Mouse (Mus musculus) neural tube, embryonic 12.5 days (tissue): ENCODE measurements around the gene Krtap13-1. TPM values are rescaled to one million over a fixed set of nuclear protein-coding genes. Genes with fewer than 3 reads are reported as not detected.

Source experiments
- ATAC-seq: fragments of 200-750 bp; cut with Nextera tagmentation; 2 replicates; pipeline ENCODE4 v1.8.0; 2017; ENCODE audit warnings: low read depth, mild to moderate bottlenecking, moderate TSS enrichment, moderate library complexity; ENCODE audit not compliant: low FRiP score
- H3K27ac ChIP-seq: fragments of 300-500 bp; sonication (generic); 2 replicates; pipeline ENCODE4 v1.5.1; 2016
- H3K27me3 ChIP-seq: fragments of 300-500 bp; sonication (generic); replicated peaks from 2 replicates; pipeline ENCODE4 v1.6.1; 2016; ENCODE audit warnings: mild to moderate bottlenecking
- H3K36me3 ChIP-seq: fragments of 300-500 bp; sonication (generic); 2 replicates; pipeline ENCODE4 v1.6.1; 2016; ENCODE audit warnings: mild to moderate bottlenecking
- H3K4me1 ChIP-seq: fragments of 300-500 bp; sonication (generic); 2 replicates; pipeline ENCODE4 v1.6.1; 2016
- H3K4me2 ChIP-seq: fragments of 300-500 bp; sonication (generic); replicated peaks from 2 replicates; pipeline ENCODE4 v1.6.1; 2016; ENCODE audit warnings: mild to moderate bottlenecking
- H3K4me3 ChIP-seq: fragments of 300-500 bp; sonication (generic); 2 replicates; pipeline ENCODE4 v1.5.1; 2016
- H3K9ac ChIP-seq: fragments of 300-500 bp; sonication (generic); 2 replicates; pipeline ENCODE4 v1.6.1; 2016; ENCODE audit warnings: mild to moderate bottlenecking
- H3K9me3 ChIP-seq: fragments of 300-500 bp; sonication (generic); 2 replicates; pipeline ENCODE4 v1.6.1; 2016; ENCODE audit warnings: mild to moderate bottlenecking
- WGBS: fragments of 180-500 bp; shearing (Covaris S2); methylation state at CpG from one replicate; pipeline ENCODE4 v1.1.7; 2016; 5-methylcytosine and 5-hydroxymethylcytosine counted together
- polyA plus RNA-seq: library from polyadenylated mRNA; unstranded; fragments of >200 nt; fragmentation: Nextera tagmentation; extraction: Ambion mirVana; gene quantifications from 2 replicates; pipeline ENCODE4 v1.2.1, GENCODE M21; 2016

Gene Krtap13-1
- not detected in 2 replicates for polyA plus RNA-seq

GRCm38 (mm10) chr16:88728812-88729275 lies at the start of gene Krtap13-1:
Gene Krtap13-1, plus strand, starts transcription at chr16:88728862.
- Histone ChIP-seq H3K27ac (no peak within 1 kb of the TSS), H3K36me3 (no peaks in the 10 kb centered on the region), H3K4me3 (no peak within 1 kb of the TSS), H3K4me1 (no peaks in the 10 kb centered on the region), H3K9ac (no peak within 1 kb of the TSS), H3K27me3 (no peaks in the 10 kb centered on the region), H3K4me2 (no peak within 1 kb of the TSS), H3K9me3 (no peaks in the 10 kb centered on the region)
- ATAC-seq: no peak
- 86% methylated on average over 4 of the region's 4 CpGs for WGBS

DNA sequence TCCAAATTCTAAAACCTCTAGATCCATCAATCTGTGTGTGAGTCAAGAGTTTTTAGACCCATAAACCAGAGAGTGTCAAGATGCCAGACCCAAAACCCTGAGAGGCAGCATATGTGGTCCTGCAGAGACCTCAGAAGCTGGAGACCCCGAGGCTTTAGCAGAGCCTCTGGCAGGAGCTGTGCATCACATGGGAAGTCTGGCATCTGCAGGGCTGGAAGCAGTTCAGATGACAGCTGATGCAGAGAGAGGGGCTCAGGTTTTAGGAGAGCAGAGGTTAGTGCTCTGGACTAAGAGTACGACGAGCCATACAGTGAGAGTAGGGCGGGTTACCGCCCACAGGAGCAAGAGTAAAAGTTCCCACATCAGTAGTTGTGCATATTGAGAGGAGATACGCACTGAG lies 49.6 kb upstream of the Krtap13-1 start:
- Histone ChIP-seq H3K27ac (no peak overlapping the region), H3K27me3 (no peaks in the 10 kb centered on the region), H3K36me3 (no peaks in the 10 kb centered on the region), H3K4me2 (no peak overlapping the region), H3K4me1 (no peaks in the 10 kb centered on the region), H3K4me3 (no peak overlapping the region), H3K9ac (no peak overlapping the region), H3K9me3 (no peaks in the 10 kb centered on the region)
- no peak for ATAC-seq
- 88% methylated on average over 6 of the region's 6 CpGs for WGBS

GRCm38 (mm10) chr16:88681282-88681681 lies 47.4 kb upstream of the Krtap13-1 start:
- ATAC-seq: no peak
- Histone ChIP-seq H3K36me3 (no peaks in the 10 kb centered on the region), H3K4me1 (no peaks in the 10 kb centered on the region), H3K9me3 (no peaks in the 10 kb centered on the region), H3K9ac (no peak overlapping the region), H3K27me3 (no peaks in the 10 kb centered on the region), H3K4me2 (no peak overlapping the region), H3K4me3 (no peak overlapping the region), H3K27ac (no peak overlapping the region)
- 47% methylated on average over 2 of the region's 2 CpGs for WGBS

DNA sequence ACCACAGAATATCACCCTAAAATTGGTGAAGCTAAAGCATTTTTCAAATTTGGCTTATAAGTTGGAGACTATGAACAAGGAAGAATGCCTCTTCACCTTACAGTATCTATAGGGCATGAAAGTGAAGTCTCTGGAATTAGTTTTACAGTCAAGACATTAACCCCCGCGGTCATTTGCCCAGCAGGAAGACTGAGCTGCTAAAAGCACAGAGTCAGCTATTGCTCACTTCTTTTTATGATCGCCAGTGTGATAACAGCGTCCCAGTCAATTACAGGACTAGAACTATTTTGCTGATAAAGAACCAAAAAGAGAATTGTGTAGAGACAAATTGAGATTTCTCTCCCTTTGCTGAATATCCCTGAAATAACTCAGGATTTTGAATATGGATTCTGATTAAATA lies 32.4 kb upstream of the Krtap13-1 start:
- Histone ChIP-seq H3K4me1 (no peaks in the 10 kb centered on the region), H3K27me3 (no peaks in the 10 kb centered on the region), H3K9ac (no peak overlapping the region), H3K9me3 (no peaks in the 10 kb centered on the region), H3K4me2 (no peak overlapping the region), H3K4me3 (no peak overlapping the region), H3K27ac (no peak overlapping the region), H3K36me3 (no peaks in the 10 kb centered on the region)
- ATAC-seq: no peak
- 71% methylated on average over 4 of the region's 4 CpGs for WGBS

DNA sequence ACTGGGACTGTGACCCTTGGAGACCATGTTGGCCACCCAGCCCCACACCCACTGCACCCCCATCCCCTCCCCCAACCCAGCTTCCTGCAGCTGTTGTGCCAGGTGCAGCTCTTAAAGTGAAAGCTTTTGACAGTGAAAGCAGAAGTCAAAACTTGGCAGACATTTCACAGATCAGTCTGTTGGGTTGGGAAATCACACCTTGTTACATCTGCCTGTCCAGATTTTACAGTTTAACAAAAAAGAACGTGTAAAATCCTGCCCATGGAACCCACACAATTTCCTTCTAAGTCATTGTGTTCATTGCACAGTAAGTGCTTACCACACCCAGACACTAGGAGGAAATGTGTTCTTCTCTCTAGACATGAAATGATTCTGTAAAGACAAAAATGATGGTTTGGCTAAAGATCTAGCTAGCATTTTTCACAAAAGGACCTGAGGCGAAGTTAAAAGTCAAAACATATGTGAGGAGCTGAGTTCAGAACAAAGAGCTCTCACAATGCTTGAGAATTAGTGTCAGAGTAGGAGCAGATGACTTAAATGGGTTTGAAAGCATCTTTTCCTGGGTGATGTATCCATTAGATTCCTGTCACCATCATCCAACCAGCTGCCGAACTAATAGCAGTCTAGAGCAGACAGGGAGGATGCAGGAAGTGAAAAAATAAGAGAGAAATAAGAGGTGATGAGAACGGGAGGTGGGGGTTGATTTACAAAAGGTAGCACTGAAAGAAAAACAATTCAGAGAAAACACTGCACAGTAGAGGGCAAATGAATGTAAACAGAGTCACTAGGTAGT lies 27.4 kb upstream of the Krtap13-1 start:
- ATAC-seq: no peak
- no peak overlapping the region for H3K4me3 ChIP-seq
- no peak overlapping the region for H3K4me2 ChIP-seq
- H3K27ac ChIP-seq: no peak overlapping the region
- H3K36me3 ChIP-seq: no peaks in the 10 kb centered on the region
- no peaks in the 10 kb centered on the region for H3K9me3 ChIP-seq
- no peaks in the 10 kb centered on the region for H3K4me1 ChIP-seq
- no peaks in the 10 kb centered on the region for H3K27me3 ChIP-seq
- H3K9ac ChIP-seq: no peak overlapping the region
- 70% methylated on average over 4 of the region's 4 CpGs for WGBS

DNA sequence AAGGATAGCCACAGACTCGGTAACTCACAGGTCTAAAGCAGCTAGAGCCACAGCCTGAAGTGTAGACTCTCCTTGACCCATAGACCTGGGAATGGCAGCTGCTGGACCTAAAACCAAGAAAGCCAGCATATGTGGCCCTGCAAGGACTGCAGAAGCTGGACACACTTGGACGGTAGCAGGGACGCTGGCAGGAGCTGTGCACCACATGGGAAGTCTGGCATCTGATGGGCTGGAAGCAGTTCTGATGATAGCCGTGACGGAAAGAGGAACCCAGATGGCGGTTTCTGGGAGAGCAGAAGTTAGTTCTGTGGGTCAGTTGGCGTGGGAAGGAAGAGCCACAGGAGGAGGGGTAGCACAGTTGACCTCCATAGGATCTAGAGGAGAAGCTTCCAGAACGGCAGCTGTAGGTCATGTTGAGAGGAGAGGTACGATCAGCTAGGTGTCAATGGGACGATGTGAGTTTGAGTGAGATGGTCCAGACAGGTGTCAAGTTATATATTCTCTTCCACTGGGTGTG lies 21.1 kb upstream of the Krtap13-1 start, which contains the start of gene 2310061N02Rik:
Gene 2310061N02Rik, minus strand, starts transcription at position 467 of the 517 bp plus-strand sequence.
- H3K4me2 ChIP-seq: no peak within 1 kb of the TSS
- no peak within 1 kb of the TSS for H3K4me3 ChIP-seq
- no peaks in the 10 kb centered on the region for H3K36me3 ChIP-seq
- no peaks in the 10 kb centered on the region for H3K4me1 ChIP-seq
- no peak within 1 kb of the TSS for H3K27ac ChIP-seq
- ATAC-seq: no peak
- H3K9ac ChIP-seq: no peak within 1 kb of the TSS
- no peaks in the 10 kb centered on the region for H3K27me3 ChIP-seq
- no peaks in the 10 kb centered on the region for H3K9me3 ChIP-seq
- 91% methylated on average over 10 of the region's 10 CpGs for WGBS

DNA sequence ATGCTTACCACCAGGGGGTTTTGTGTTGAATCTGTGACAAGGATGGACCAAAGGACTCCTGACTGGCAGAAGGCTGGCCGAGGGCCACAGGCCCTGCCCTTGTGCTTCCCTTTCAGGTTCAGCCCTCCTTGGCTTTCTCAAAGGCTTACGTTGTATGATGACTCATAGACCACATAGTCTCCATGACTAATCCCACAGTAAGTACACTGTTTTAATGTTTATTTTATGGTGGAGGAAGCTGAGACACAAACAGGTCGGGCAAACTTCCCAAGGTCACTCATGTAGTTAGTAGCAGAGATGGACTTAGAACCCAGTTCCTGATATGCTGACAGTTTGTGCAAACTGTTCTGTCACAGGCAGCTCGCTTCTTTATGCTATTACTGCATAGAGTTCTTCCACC lies 17.9 kb upstream of the Krtap13-1 start:
- Histone ChIP-seq H3K4me3 (no peak overlapping the region), H3K4me1 (no peaks in the 10 kb centered on the region), H3K9me3 (no peaks in the 10 kb centered on the region), H3K36me3 (no peaks in the 10 kb centered on the region), H3K27ac (no peak overlapping the region), H3K27me3 (no peaks in the 10 kb centered on the region), H3K4me2 (no peak overlapping the region), H3K9ac (no peak overlapping the region)
- 82% methylated on average over 4 of the region's 4 CpGs for WGBS
- no peak for ATAC-seq

- Histone ChIP-seq H3K9me3 (no peaks in the 10 kb centered on the region), H3K4me1 (no peaks in the 10 kb centered on the region), H3K9ac (no peak overlapping the region), H3K36me3 (no peaks in the 10 kb centered on the region), H3K4me2 (no peak overlapping the region), H3K4me3 (no peak overlapping the region), H3K27ac (no peak overlapping the region), H3K27me3 (no peaks in the 10 kb centered on the region)
- ATAC-seq: no peak
- 85% methylated on average over 6 of the region's 6 CpGs for WGBS
These were observed 17.4 kb upstream of the Krtap13-1 start for GRCm38 (mm10) chr16:88711245-88711644.

GRCm38 (mm10) chr16:88716549-88716948 lies 12.1 kb upstream of the Krtap13-1 start:
- ATAC-seq: no peak
- Histone ChIP-seq H3K36me3 (no peaks in the 10 kb centered on the region), H3K4me3 (no peak overlapping the region), H3K9ac (no peak overlapping the region), H3K27ac (no peak overlapping the region), H3K4me2 (no peak overlapping the region), H3K9me3 (peaks cover 5% of the 10 kb centered on the region; the same call in 1 of the 2 replicates), H3K27me3 (no peaks in the 10 kb centered on the region), H3K4me1 (no peaks in the 10 kb centered on the region)

DNA sequence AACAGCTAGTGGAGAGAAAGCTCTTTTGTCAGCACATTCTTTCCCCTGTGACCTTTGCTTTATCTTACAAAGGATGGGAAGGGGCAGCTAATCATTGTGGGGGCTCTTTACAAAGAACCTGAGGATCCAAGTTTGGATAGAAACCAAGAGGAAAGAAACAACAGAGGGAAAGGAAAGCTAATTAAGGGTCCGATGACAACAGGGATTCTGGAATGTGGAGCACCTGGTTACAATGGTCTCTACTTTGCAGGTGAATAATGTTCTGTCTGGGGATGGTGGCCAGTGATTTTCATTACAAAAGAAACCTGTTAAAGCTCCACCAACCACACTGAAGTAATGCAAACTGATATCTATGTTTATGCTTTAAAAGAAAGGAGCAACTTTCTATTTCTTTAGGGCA lies 8.6 kb upstream of the Krtap13-1 start:
- Histone ChIP-seq H3K36me3 (no peaks in the 10 kb centered on the region), H3K27me3 (no peaks in the 10 kb centered on the region), H3K9me3 (peaks cover 5% of the 10 kb centered on the region; the same call in 1 of the 2 replicates), H3K4me1 (peaks cover 4% of the 10 kb centered on the region; the same call in 1 of the 2 replicates), H3K4me3 (no peak overlapping the region), H3K9ac (no peak overlapping the region), H3K27ac (no peak overlapping the region), H3K4me2 (no peak overlapping the region)
- ATAC-seq: no peak
- WGBS: 19% methylated on average over 1 of the region's 1 CpGs

- Histone ChIP-seq H3K4me1 (no peaks in the 10 kb centered on the region), H3K27ac (no peak overlapping the region), H3K4me2 (no peak overlapping the region), H3K4me3 (no peak overlapping the region), H3K9me3 (no peaks in the 10 kb centered on the region), H3K9ac (no peak overlapping the region), H3K27me3 (no peaks in the 10 kb centered on the region), H3K36me3 (no peaks in the 10 kb centered on the region)
- 73% methylated on average over 2 of the region's 2 CpGs for WGBS
- no peak for ATAC-seq
These were observed 6.7 kb downstream of the Krtap13-1 start for GRCm38 (mm10) chr16:88735391-88735790.

DNA sequence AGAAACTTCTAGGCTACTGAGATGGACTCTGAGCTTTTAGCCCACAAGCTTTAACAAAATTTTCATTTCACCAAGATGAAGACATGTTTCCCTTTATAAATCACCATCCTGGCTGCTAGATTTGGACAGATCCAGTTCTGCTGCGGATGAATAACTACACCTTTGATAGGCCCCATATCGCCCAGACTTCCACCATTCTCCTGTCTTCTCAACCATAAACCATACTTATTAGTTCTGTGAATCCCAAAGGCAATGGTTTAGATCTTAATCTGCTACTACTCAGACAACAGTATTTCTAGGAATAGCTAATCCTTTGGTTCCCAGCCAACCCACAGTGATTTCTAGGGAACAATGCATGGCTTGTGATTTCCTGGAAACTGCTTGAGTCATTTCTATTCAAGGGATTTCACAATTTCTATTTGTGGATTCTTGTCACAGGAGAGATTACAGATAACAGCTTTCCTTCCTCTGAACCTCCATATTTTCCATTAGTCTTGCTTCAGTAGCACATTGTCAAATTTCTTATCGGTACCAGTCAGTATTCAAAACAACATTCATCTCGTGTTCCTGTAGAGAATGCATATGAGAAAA lies 16.2 kb downstream of the Krtap13-1 start:
- ATAC-seq: no peak
- no peak overlapping the region for H3K4me3 ChIP-seq
- H3K36me3 ChIP-seq: no peaks in the 10 kb centered on the region
- no peak overlapping the region for H3K4me2 ChIP-seq
- 82% methylated on average over 4 of the region's 4 CpGs for WGBS
- no peak overlapping the region for H3K27ac ChIP-seq
- no peak overlapping the region for H3K9ac ChIP-seq
- H3K4me1 ChIP-seq: no peaks in the 10 kb centered on the region
- no peaks in the 10 kb centered on the region for H3K27me3 ChIP-seq
- no peaks in the 10 kb centered on the region for H3K9me3 ChIP-seq
